Mouse (Mus musculus) heart, embryonic 11.5 days (tissue): ENCODE measurements around the gene Sept7. TPM values are rescaled to one million over a fixed set of nuclear protein-coding genes. Genes with fewer than 3 reads are reported as not detected.
A peak's percentile ranks its signal among the peaks of the same experiment; 100 is the strongest.

Experiments used
- ATAC-seq: fragments of 200-750 bp; cut with Nextera tagmentation; replicated peaks from 2 replicates; pipeline ENCODE4 v1.8.0; 2017; ENCODE audit warnings: moderate library complexity; ENCODE audit not compliant: insufficient number of reproducible peaks, low FRiP score, low TSS enrichment
- H3K27ac ChIP-seq: fragments of 300-500 bp; sonication (generic); 2 replicates; pipeline ENCODE4 v1.5.1; 2014; ENCODE audit warnings: mild to moderate bottlenecking, low read depth, low read length
- H3K27me3 ChIP-seq: fragments of 300-500 bp; sonication (generic); 2 replicates; pipeline ENCODE4 v1.6.1; 2014; ENCODE audit warnings: mild to moderate bottlenecking, low read length, mixed read lengths; ENCODE audit not compliant: control insufficient read depth, insufficient read depth
- H3K36me3 ChIP-seq: fragments of 300-500 bp; sonication (generic); 2 replicates; pipeline ENCODE4 v1.6.1; 2014; ENCODE audit warnings: mild to moderate bottlenecking, low read length, moderate library complexity, mixed read lengths; ENCODE audit not compliant: control insufficient read depth, insufficient read depth
- H3K4me1 ChIP-seq: fragments of 300-500 bp; sonication (generic); 2 replicates; pipeline ENCODE4 v1.6.1; 2014; ENCODE audit warnings: low read length; ENCODE audit not compliant: control insufficient read depth, insufficient read depth
- H3K4me2 ChIP-seq: fragments of 300-500 bp; sonication (generic); 2 replicates; pipeline ENCODE4 v1.6.1; 2014; ENCODE audit warnings: mild to moderate bottlenecking, moderate library complexity
- H3K4me3 ChIP-seq: fragments of 300-500 bp; sonication (generic); 2 replicates; pipeline ENCODE4 v1.5.1; 2014; ENCODE audit warnings: low read depth, low read length
- H3K9ac ChIP-seq: fragments of 300-500 bp; sonication (generic); 2 replicates; pipeline ENCODE4 v1.6.1; 2014; ENCODE audit warnings: mild to moderate bottlenecking, low read depth, low read length, moderate library complexity
- H3K9me3 ChIP-seq: fragments of 300-500 bp; sonication (generic); replicated peaks from 2 replicates; pipeline ENCODE4 v1.6.1; 2016; ENCODE audit warnings: low read length; ENCODE audit not compliant: control insufficient read depth
- WGBS: fragments of 180-500 bp; shearing (Covaris S2); extraction: QIAGEN DNeasy Blood & Tissue Kit; methylation state at CpG from one replicate; pipeline ENCODE4 v1.1.7; 2014; ENCODE audit not compliant: insufficient replicate concordance; 5-methylcytosine and 5-hydroxymethylcytosine counted together
- polyA plus RNA-seq: library from polyadenylated mRNA; unstranded; fragments of >200 nt; fragmentation: Nextera tagmentation; extraction: Ambion mirVana; gene quantifications from 2 replicates; pipeline ENCODE4 v1.2.1, GENCODE M21; 2014

The Sept7 gene
- polyA plus RNA-seq: 284 and 324 TPM in 2 replicates

- Histone ChIP-seq H3K4me1 (peaks cover 11% of the 10 kb centered on the region), H3K9me3 (no peaks in the 10 kb centered on the region), H3K4me2 (peak within 1 kb of the TSS; percentile 86), H3K27ac (peak within 1 kb of the TSS; percentile 100), H3K36me3 (no peaks in the 10 kb centered on the region), H3K4me3 (peak within 1 kb of the TSS; percentile 100), H3K27me3 (no peaks in the 10 kb centered on the region), H3K9ac (peak within 1 kb of the TSS; percentile 96)
- WGBS: under 1% methylated on average over 45 of the region's 54 CpGs
- ATAC-seq: peak; percentile 98
Measured at GRCm38 (mm10) chr9:25252283-25252726, at the start of gene Sept7. Gene Sept7, plus strand, starts transcription at chr9:25252439.

GRCm38 (mm10) chr9:25208087-25208803 lies 44.0 kb upstream of the Sept7 start:
- H3K9ac ChIP-seq: no peak overlapping the region
- H3K9me3 ChIP-seq: no peaks in the 10 kb centered on the region
- no peak overlapping the region for H3K4me2 ChIP-seq
- H3K36me3 ChIP-seq: no peaks in the 10 kb centered on the region
- no peak for ATAC-seq
- WGBS: 71% methylated on average over 8 of the region's 8 CpGs
- no peaks in the 10 kb centered on the region for H3K27me3 ChIP-seq
- no peak overlapping the region for H3K4me3 ChIP-seq
- H3K27ac ChIP-seq: no peak overlapping the region
- peaks cover 8% of the 10 kb centered on the region for H3K4me1 ChIP-seq

GRCm38 (mm10) chr9:25212309-25213163 lies 39.7 kb upstream of the Sept7 start:
- H3K27me3 ChIP-seq: no peaks in the 10 kb centered on the region
- H3K4me3 ChIP-seq: no peak overlapping the region
- WGBS: 55% methylated on average over 9 of the region's 9 CpGs
- H3K36me3 ChIP-seq: no peaks in the 10 kb centered on the region
- no peaks in the 10 kb centered on the region for H3K9me3 ChIP-seq
- H3K9ac ChIP-seq: no peak overlapping the region
- H3K4me1 ChIP-seq: peaks cover 16% of the 10 kb centered on the region
- ATAC-seq: no peak
- H3K27ac ChIP-seq: peak overlapping the region; percentile 41
- H3K4me2 ChIP-seq: no peak overlapping the region

DNA sequence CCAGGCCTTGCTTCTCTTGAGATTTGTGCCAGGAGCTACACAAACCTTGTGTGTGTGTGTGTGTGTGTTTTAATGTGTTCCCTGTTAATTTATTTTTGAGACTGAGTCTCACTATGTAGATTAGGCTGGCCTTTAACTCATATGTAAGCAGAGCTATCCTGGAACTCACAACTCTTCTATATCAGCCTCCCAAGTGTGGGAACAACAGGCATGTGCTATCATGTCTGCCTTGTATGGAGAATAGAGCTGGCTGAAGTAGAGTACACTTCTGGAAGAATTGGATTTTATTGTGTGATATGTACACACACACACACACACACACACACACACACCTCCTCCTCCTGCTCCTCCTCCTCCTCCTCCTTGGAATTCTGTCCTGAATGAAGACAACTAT lies 39.1 kb upstream of the Sept7 start:
- peak overlapping the region; percentile 41 for H3K27ac ChIP-seq
- H3K4me2 ChIP-seq: no peak overlapping the region
- no peak overlapping the region for H3K9ac ChIP-seq
- H3K36me3 ChIP-seq: no peaks in the 10 kb centered on the region
- no peaks in the 10 kb centered on the region for H3K9me3 ChIP-seq
- H3K27me3 ChIP-seq: no peaks in the 10 kb centered on the region
- H3K4me1 ChIP-seq: peaks cover 16% of the 10 kb centered on the region
- ATAC-seq: no peak
- no peak overlapping the region for H3K4me3 ChIP-seq

GRCm38 (mm10) chr9:25215411-25215810 lies 36.8 kb upstream of the Sept7 start:
- H3K27ac ChIP-seq: no peak overlapping the region

GRCm38 (mm10) chr9:25216210-25216609 lies 36.0 kb upstream of the Sept7 start:
- peaks cover 16% of the 10 kb centered on the region for H3K4me1 ChIP-seq
- WGBS: 8% methylated on average over 2 of the region's 2 CpGs
- ATAC-seq: no peak

More at GRCm38 (mm10) chr9:25215411-25215810, 36.8 kb upstream of the Sept7 start:
- Histone ChIP-seq H3K4me3 (no peak overlapping the region), H3K27me3 (no peaks in the 10 kb centered on the region), H3K9ac (no peak overlapping the region), H3K36me3 (no peaks in the 10 kb centered on the region), H3K4me1 (peaks cover 16% of the 10 kb centered on the region), H3K9me3 (no peaks in the 10 kb centered on the region), H3K4me2 (no peak overlapping the region)
- WGBS: 34% methylated on average over 3 of the region's 3 CpGs
- no peak for ATAC-seq

DNA sequence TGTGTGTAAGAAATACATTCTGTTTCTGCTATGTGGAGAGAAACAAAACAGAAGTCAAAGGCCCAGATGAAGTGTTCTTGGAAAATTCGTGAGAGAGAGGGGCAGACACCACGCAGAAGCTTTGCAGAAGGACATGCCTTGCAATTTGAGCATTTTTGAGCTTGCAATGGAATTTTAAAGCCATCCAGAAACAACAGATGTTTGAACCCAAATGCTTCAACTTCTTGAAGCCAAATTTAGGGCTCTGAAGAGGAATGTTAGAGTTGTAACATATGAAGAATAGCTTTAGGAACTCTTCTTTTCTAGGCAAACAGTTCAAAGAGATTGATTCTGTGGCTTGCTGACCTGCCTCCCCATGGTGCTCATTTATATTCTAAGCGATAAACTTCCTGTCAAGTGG lies 33.3 kb upstream of the Sept7 start:
- Histone ChIP-seq H3K4me2 (no peak overlapping the region), H3K9me3 (no peaks in the 10 kb centered on the region), H3K27ac (peak overlapping the region; percentile 22; the same call in 1 of the 2 replicates), H3K9ac (no peak overlapping the region), H3K36me3 (no peaks in the 10 kb centered on the region), H3K4me1 (0 out of 2 replicates have a peak, but pooled peaks cover 6% of the 10 kb centered on the region), H3K27me3 (no peaks in the 10 kb centered on the region), H3K4me3 (no peak overlapping the region)
- WGBS: 57% methylated on average over 3 of the region's 3 CpGs
- ATAC-seq: no peak

More at GRCm38 (mm10) chr9:25216210-25216609, 36.0 kb upstream of the Sept7 start:
- H3K27me3 ChIP-seq: no peaks in the 10 kb centered on the region
- no peak overlapping the region for H3K9ac ChIP-seq
- no peaks in the 10 kb centered on the region for H3K36me3 ChIP-seq
- no peak overlapping the region for H3K4me3 ChIP-seq
- H3K4me2 ChIP-seq: no peak overlapping the region
- no peaks in the 10 kb centered on the region for H3K9me3 ChIP-seq
- no peak overlapping the region for H3K27ac ChIP-seq

DNA sequence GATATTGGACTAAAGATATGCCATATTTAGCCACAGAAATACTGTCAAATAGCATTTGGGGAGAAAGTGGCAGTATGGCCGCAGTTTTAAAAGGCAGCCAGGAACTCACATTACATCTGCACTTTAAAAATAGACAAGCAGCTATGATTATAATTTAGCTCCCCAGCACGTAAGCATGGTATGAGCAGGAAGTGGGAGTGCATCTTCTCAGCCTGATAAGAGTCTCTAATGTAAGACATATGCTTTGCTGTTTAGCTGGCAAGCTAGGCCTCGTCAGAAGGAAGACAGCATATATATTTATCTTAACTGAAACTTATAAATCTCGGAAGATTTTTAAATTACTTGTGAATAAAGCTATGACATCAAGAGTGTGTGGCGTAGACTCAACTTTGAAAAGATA lies 32.4 kb upstream of the Sept7 start:
- 41% methylated on average over 5 of the region's 5 CpGs for WGBS
- H3K9me3 ChIP-seq: no peaks in the 10 kb centered on the region
- no peaks in the 10 kb centered on the region for H3K27me3 ChIP-seq
- no peak; the same call in 1 of the 2 replicates for ATAC-seq
- no peaks in the 10 kb centered on the region for H3K36me3 ChIP-seq
- 0 out of 2 replicates have a peak, but pooled peaks cover 5% of the 10 kb centered on the region for H3K4me1 ChIP-seq
- H3K27ac ChIP-seq: no peak overlapping the region; the same call in 1 of the 2 replicates
- H3K4me3 ChIP-seq: no peak overlapping the region
- no peak overlapping the region for H3K9ac ChIP-seq
- H3K4me2 ChIP-seq: no peak overlapping the region
